Mouse (Mus musculus) hindbrain, embryonic 14.5 days (tissue): Measurements from ENCODE around the gene Rasl11b. TPM values are rescaled to one million over a fixed set of nuclear protein-coding genes. Genes with fewer than 3 reads are reported as not detected.

Experiments used
- ATAC-seq: fragments of 200-750 bp; cut with Nextera tagmentation; 2 replicates; pipeline ENCODE4 v1.8.0; 2017; ENCODE audit warnings: moderate number of reproducible peaks, mild to moderate bottlenecking, moderate TSS enrichment, moderate library complexity; ENCODE audit not compliant: low FRiP score
- DNase-seq: peaks from one replicate; pipeline ENCODE4 v3.0.0-alpha.2; 2015; ENCODE audit warnings: low spot score
- H3K27ac ChIP-seq: fragments of 300-500 bp; sonication (generic); 2 replicates; pipeline ENCODE4 v1.5.1; 2014; ENCODE audit warnings: mild to moderate bottlenecking, moderate library complexity
- H3K27me3 ChIP-seq: fragments of 300-500 bp; sonication (generic); 2 replicates; pipeline ENCODE4 v1.6.1; 2014; ENCODE audit warnings: mild to moderate bottlenecking, low read length, mixed read lengths; ENCODE audit not compliant: control insufficient read depth, insufficient read depth
- H3K36me3 ChIP-seq: fragments of 300-500 bp; sonication (generic); replicated peaks from 2 replicates; pipeline ENCODE4 v1.6.1; 2014; ENCODE audit not compliant: control insufficient read depth, insufficient read depth
- H3K4me1 ChIP-seq: fragments of 300-500 bp; sonication (generic); replicated peaks from 2 replicates; pipeline ENCODE4 v1.6.1; 2014; ENCODE audit warnings: antibody characterized with exemption, low read length, mixed read lengths; ENCODE audit not compliant: control insufficient read depth, insufficient read depth
- H3K4me2 ChIP-seq: fragments of 300-500 bp; sonication (generic); replicated peaks from 2 replicates; pipeline ENCODE4 v1.6.1; 2014; ENCODE audit warnings: mild to moderate bottlenecking, moderate library complexity
- H3K4me3 ChIP-seq: fragments of 300-500 bp; sonication (generic); replicated peaks from 2 replicates; pipeline ENCODE4 v1.5.1; 2014; ENCODE audit warnings: mild to moderate bottlenecking, low read length
- H3K9ac ChIP-seq: fragments of 300-500 bp; sonication (generic); 2 replicates; pipeline ENCODE4 v1.6.1; 2014
- H3K9me3 ChIP-seq: fragments of 300-500 bp; sonication (generic); 2 replicates; pipeline ENCODE4 v1.6.1; 2016; ENCODE audit warnings: low read length; ENCODE audit not compliant: control insufficient read depth
- WGBS: fragments of 180-500 bp; shearing (Covaris S2); extraction: QIAGEN DNeasy Blood & Tissue Kit; methylation state at CpG from one replicate; pipeline ENCODE4 v1.1.7; 2014; 5-methylcytosine and 5-hydroxymethylcytosine counted together
- polyA plus RNA-seq: library from polyadenylated mRNA; unstranded; fragments of >200 nt; fragmentation: Nextera tagmentation; extraction: Ambion mirVana; gene quantifications from 2 replicates; pipeline ENCODE4 v1.2.1, GENCODE M21; 2014

Gene Rasl11b
- polyA plus RNA-seq, 1 experiment from 2014 or later, result 15.4 TPM

GRCm38 (mm10) chr5:74201570-74202357 lies 6.7 kb downstream of the Rasl11b start:
- Histone ChIP-seq H3K9me3 (no peaks in the 10 kb centered on the region), H3K4me1 (peaks cover 13% of the 10 kb centered on the region; the same call in 1 of the 2 replicates), H3K4me2 (no peak overlapping the region), H3K27ac (no peak overlapping the region), H3K4me3 (no peak overlapping the region), H3K36me3 (no peaks in the 10 kb centered on the region), H3K27me3 (no peaks in the 10 kb centered on the region), H3K9ac (no peak overlapping the region)
- ATAC-seq (0 out of 2 replicates have a peak, but pooled peaks have one; percentile 13), DNase-seq (no peak)
- WGBS, result 56% methylated on average over 10 of the region's 10 CpGs

- no peak overlapping the region for H3K27ac ChIP-seq
- no peak for ATAC-seq
- no peak overlapping the region for H3K4me2 ChIP-seq
- no peaks in the 10 kb centered on the region for H3K27me3 ChIP-seq
- H3K4me1 ChIP-seq, result peaks cover 13% of the 10 kb centered on the region; the same call in 1 of the 2 replicates
- H3K4me3 ChIP-seq, result no peak overlapping the region
- no peak overlapping the region for H3K9ac ChIP-seq
- no peak for DNase-seq
- H3K9me3 ChIP-seq, result no peaks in the 10 kb centered on the region
- no peaks in the 10 kb centered on the region for H3K36me3 ChIP-seq
- WGBS, result 79% methylated on average over 4 of the region's 4 CpGs
Measured at GRCm38 (mm10) chr5:74202515-74202914, 7.4 kb downstream of the Rasl11b start.

GRCm38 (mm10) chr5:74204465-74204864 lies 9.4 kb downstream of the Rasl11b start:
- Histone ChIP-seq H3K4me2 (no peak overlapping the region), H3K9ac (no peak overlapping the region), H3K4me3 (no peak overlapping the region), H3K9me3 (no peaks in the 10 kb centered on the region), H3K4me1 (0 out of 2 replicates have a peak, but pooled peaks cover 4% of the 10 kb centered on the region), H3K27ac (no peak overlapping the region), H3K36me3 (no peaks in the 10 kb centered on the region), H3K27me3 (no peaks in the 10 kb centered on the region)
- DNase-seq (no peak), ATAC-seq (no peak)
- WGBS, result 61% methylated on average over 5 of the region's 5 CpGs

- H3K27me3 ChIP-seq, result no peaks in the 10 kb centered on the region
- ATAC-seq (no peak), DNase-seq (no peak)
- no peak overlapping the region for H3K27ac ChIP-seq
- 0 out of 2 replicates have a peak, but pooled peaks cover 4% of the 10 kb centered on the region for H3K4me1 ChIP-seq
- no peak overlapping the region for H3K4me3 ChIP-seq
- H3K36me3 ChIP-seq, result no peaks in the 10 kb centered on the region
- no peaks in the 10 kb centered on the region for H3K9me3 ChIP-seq
- H3K4me2 ChIP-seq, result no peak overlapping the region
- H3K9ac ChIP-seq, result no peak overlapping the region
- 31% methylated on average over 8 of the region's 8 CpGs for WGBS
Measured at GRCm38 (mm10) chr5:74205509-74205908, 10.4 kb downstream of the Rasl11b start.

DNA sequence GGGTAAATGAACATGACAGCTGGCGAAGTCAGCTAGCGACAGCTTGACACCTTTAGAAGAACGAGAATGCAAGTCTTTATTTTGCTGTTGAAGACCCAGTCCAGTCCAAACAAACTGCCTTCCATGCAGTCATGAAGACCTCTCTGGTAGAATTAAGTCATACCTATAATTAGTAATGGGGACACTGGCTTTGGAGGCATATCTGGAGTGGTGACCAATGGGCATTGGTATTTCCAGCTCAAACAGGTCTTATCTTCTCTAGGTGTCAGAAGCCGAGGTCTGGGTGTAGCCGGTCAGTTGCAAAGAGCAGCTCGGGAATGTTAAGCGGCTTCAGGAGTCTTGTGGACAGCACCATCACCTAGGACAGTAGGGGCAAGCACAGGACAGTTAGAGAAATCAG lies 11.0 kb downstream of the Rasl11b start:
- no peaks in the 10 kb centered on the region for H3K9me3 ChIP-seq
- DNase-seq, result no peak
- WGBS, result 83% methylated on average over 7 of the region's 7 CpGs
- no peak for ATAC-seq
- no peaks in the 10 kb centered on the region for H3K36me3 ChIP-seq
- H3K4me2 ChIP-seq, result no peak overlapping the region
- H3K9ac ChIP-seq, result no peak overlapping the region
- H3K27ac ChIP-seq, result no peak overlapping the region
- H3K27me3 ChIP-seq, result no peaks in the 10 kb centered on the region
- 0 out of 2 replicates have a peak, but pooled peaks cover 4% of the 10 kb centered on the region for H3K4me1 ChIP-seq
- no peak overlapping the region for H3K4me3 ChIP-seq

DNA sequence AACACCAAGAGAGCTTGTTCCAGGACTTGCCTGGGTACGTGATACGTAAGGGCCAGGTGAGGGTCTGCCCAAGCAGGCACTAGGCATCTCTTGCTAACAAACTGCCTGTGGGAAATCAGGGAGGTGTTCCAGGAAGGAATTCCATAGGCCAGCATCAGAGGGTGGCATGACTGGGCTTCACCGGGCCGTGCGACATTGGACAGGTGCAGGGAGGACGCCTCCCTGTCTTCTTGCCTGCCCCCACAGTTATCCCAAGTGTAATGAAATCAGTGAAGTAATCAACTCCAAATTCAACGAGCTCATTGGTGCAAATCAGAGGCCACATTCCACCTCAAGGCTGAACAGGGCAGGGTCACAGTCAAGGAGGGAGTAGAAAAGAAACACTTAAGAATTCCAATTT lies 11.6 kb downstream of the Rasl11b start:
- H3K4me1 ChIP-seq, result 0 out of 2 replicates have a peak, but pooled peaks cover 4% of the 10 kb centered on the region
- DNase-seq (no peak), ATAC-seq (no peak)
- no peaks in the 10 kb centered on the region for H3K9me3 ChIP-seq
- no peak overlapping the region for H3K27ac ChIP-seq
- no peaks in the 10 kb centered on the region for H3K36me3 ChIP-seq
- WGBS, result 90% methylated on average over 7 of the region's 7 CpGs
- H3K9ac ChIP-seq, result no peak overlapping the region
- H3K27me3 ChIP-seq, result no peaks in the 10 kb centered on the region
- H3K4me3 ChIP-seq, result no peak overlapping the region
- H3K4me2 ChIP-seq, result no peak overlapping the region

GRCm38 (mm10) chr5:74207209-74207608 lies 12.1 kb downstream of the Rasl11b start:
- no peaks in the 10 kb centered on the region for H3K9me3 ChIP-seq
- 79% methylated on average over 3 of the region's 3 CpGs for WGBS
- no peak for ATAC-seq

DNA sequence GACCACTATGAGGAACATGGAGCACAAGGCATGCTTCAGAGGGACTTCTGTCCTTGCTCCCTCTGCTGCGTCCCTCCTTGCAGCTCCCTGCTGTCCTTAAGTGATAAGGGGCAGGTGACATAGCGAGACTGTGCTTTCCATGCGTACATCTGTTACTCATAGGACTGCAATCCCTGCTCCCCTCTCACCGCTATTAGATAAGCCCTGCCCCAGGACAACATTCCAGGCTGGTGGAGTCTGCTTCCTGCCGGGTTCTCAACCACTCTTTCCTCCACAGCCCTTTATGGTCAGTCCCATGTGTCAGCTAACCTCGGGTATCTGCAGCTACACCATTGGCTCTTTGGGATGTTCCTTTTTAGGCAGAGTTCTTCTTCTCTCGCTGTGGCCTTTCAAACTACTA lies 13.4 kb downstream of the Rasl11b start:
- no peak overlapping the region for H3K4me2 ChIP-seq
- ATAC-seq (no peak), DNase-seq (no peak)
- H3K27ac ChIP-seq, result no peak overlapping the region
- H3K4me1 ChIP-seq, result no peaks in the 10 kb centered on the region
- H3K4me3 ChIP-seq, result no peak overlapping the region
- 80% methylated on average over 7 of the region's 7 CpGs for WGBS
- H3K27me3 ChIP-seq, result no peaks in the 10 kb centered on the region
- no peaks in the 10 kb centered on the region for H3K36me3 ChIP-seq
- H3K9me3 ChIP-seq, result no peaks in the 10 kb centered on the region
- no peak overlapping the region for H3K9ac ChIP-seq

More at GRCm38 (mm10) chr5:74207209-74207608, 12.1 kb downstream of the Rasl11b start:
- Histone ChIP-seq H3K27me3 (no peaks in the 10 kb centered on the region), H3K4me3 (no peak overlapping the region), H3K9ac (no peak overlapping the region), H3K27ac (no peak overlapping the region), H3K4me2 (no peak overlapping the region), H3K36me3 (no peaks in the 10 kb centered on the region), H3K4me1 (no peaks in the 10 kb centered on the region)
- no peak for DNase-seq

GRCm38 (mm10) chr5:74209640-74210039 lies 14.6 kb downstream of the Rasl11b start:
- ATAC-seq, result no peak
- WGBS, result 90% methylated on average over 4 of the region's 4 CpGs

More at GRCm38 (mm10) chr5:74209640-74210039, 14.6 kb downstream of the Rasl11b start:
- Histone ChIP-seq H3K27me3 (no peaks in the 10 kb centered on the region), H3K36me3 (no peaks in the 10 kb centered on the region), H3K4me1 (0 out of 2 replicates have a peak, but pooled peaks cover 2% of the 10 kb centered on the region), H3K27ac (no peak overlapping the region), H3K9ac (no peak overlapping the region), H3K9me3 (no peaks in the 10 kb centered on the region), H3K4me3 (no peak overlapping the region), H3K4me2 (no peak overlapping the region)
- no peak for DNase-seq
